Mouse (Mus musculus) bone marrow macrophage, adult 2 months (primary cell): Measurements from ENCODE around the gene Ogfod3.

Experiments
- CTCF ChIP-seq: IDR thresholded peaks from 2 replicates; pipeline ENCODE4 v1.5.1; 2012; ENCODE audit warnings: low read depth, mild to moderate bottlenecking, low read length, moderate library complexity
- POLR2A ChIP-seq: IDR thresholded peaks from 2 replicates; pipeline ENCODE4 v1.6.1; 2012; ENCODE audit warnings: mild to moderate bottlenecking, low read depth, low read length, borderline replicate concordance

DNA sequence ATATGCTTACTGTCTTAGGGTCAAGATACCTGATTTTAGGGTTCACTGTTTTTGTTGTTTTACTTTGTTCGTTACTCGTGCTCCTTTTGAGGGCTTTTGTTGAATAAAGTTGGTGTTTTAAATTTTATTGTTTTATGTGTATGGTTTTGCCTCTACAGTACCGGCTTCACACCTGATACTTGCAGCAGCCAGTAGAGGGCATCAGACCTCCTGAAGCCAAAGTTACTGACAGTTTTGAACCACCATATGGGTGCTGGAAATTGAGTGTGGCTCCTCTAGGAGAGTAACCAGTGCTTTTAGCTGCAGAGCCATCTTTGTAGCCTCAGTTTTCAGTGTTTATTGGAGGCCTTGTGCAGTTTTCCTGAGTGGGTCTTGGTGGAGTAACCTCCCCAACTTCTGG is 56.3 kb downstream of the Ogfod3 start:
- TF ChIP-seq CTCF (no peak), POLR2A (no peak)
